Comparison of ENCODE assay signal across 9 mouse cellular contexts in the genomic region with DNA sequence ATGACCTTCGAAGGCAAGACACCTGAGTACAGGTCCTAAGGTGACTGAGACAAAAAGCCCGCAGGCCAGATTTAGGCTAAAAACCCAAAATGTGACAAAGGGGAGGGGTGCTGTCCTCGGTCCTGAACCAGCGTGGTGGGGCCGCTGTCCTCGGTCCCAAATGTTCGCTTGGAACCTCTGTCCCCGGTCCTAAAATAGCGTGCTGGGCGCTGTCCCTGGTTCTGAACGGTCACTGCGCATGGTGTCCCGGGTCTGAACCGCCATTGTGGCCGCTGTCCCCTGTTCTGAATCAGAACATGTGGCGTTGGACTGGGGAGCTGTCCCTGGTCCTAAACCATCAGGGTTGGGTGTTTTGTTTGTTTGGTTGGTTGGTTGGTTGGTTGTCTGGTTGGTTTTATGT.
DNase-seq lines count a peak whose midpoint lies in the region; ATAC-seq and TF ChIP-seq lines count a peak whose summit lies in the region.
"Had no signal": no experiment of that assay in that cellular context is flagged by ENCODE, and none has a peak within 500 bp of the region (broad histone marks: within the 10 kb centered on the region; RNA-seq: fewer than 3 reads in every experiment).

No protein-coding gene starts in this region.

- intact Hi-C loops in heart, postnatal 10 days (cut with DNase I) = no loop called here

- DNase-seq in spleen, postnatal 10 days (ENCODE audit: low spot score in 2 of 2) = peak; percentile 6 to 64
- no peak for DNase-seq in spleen, postnatal 36 days (ENCODE audit: low spot score in 2 of 2)
- peak; percentile 90 to 95 for DNase-seq in heart, postnatal 10 days
- peak; percentile 60 to 86 for DNase-seq in kidney, postnatal 36 days
- peak; percentile 97 for DNase-seq in lung, embryonic 14.5 days
- peak; percentile 19 to 21 for DNase-seq in right cerebral cortex, adult 2 months (ENCODE audit: low spot score in 2 of 2)

- H3K4me1 ChIP-seq in forebrain, embryonic 13.5 days = peaks cover 10% of the 10 kb centered on the region; the same call in 1 of the 2 replicates
- no peaks in the 10 kb centered on the region for H3K4me1 ChIP-seq in lung, embryonic 14.5 days (ENCODE audit: insufficient read depth)
- H3K4me1 ChIP-seq: midbrain, embryonic 12.5 days had no signal

- peaks cover 4% of the 10 kb centered on the region; the same call in 1 of the 2 replicates for H3K27me3 ChIP-seq in forebrain, embryonic 13.5 days
- no peaks in the 10 kb centered on the region for H3K27me3 ChIP-seq in lung, embryonic 14.5 days (ENCODE audit: insufficient read depth, low read length)

- no peak overlapping the region for H3K4me3 ChIP-seq in forebrain, embryonic 13.5 days
- no peak overlapping the region for H3K4me3 ChIP-seq in lung, embryonic 14.5 days (ENCODE audit: low read depth, low read length)
- H3K4me3 ChIP-seq: midbrain, embryonic 12.5 days had no signal

- peak; percentile 20; the same call in 1 of the 2 replicates for TF ChIP-seq CTCF in lung, embryonic 14.5 days (IDR thresholded peaks at IDR 0.05; ENCODE audit: low read depth)

- no peak overlapping the region for H3K4me2 ChIP-seq in forebrain, embryonic 13.5 days
- no peak overlapping the region for H3K4me2 ChIP-seq in lung, embryonic 14.5 days
- H3K4me2 ChIP-seq: midbrain, embryonic 12.5 days had no signal

- no peaks in the 10 kb centered on the region for H3K36me3 ChIP-seq in forebrain, embryonic 13.5 days (ENCODE audit: poor library complexity, severe bottlenecking)
- no peaks in the 10 kb centered on the region for H3K36me3 ChIP-seq in lung, embryonic 14.5 days (ENCODE audit: insufficient read depth)
- H3K36me3 ChIP-seq: midbrain, embryonic 12.5 days had no signal

- peak; percentile 45; the same call in 1 of the 2 replicates for ATAC-seq in forebrain, embryonic 13.5 days
- peak; percentile 99 for ATAC-seq in lung, embryonic 14.5 days (ENCODE audit: insufficient read depth)
- no peak for ATAC-seq in monocyte, adult 5-6 weeks (replicated peaks; ENCODE audit: insufficient number of reproducible peaks, low FRiP score, low TSS enrichment, poor library complexity, severe bottlenecking)

- H3K9me3 ChIP-seq in forebrain, embryonic 13.5 days (replicated peaks) = no peaks in the 10 kb centered on the region
- no peaks in the 10 kb centered on the region for H3K9me3 ChIP-seq in lung, embryonic 14.5 days (ENCODE audit: low read depth, low read length)
- H3K9me3 ChIP-seq: midbrain, embryonic 12.5 days had no signal

- 8% methylated on average over 16 of the region's 16 CpGs for WGBS in forebrain, embryonic 13.5 days
- 6% methylated on average over 16 of the region's 16 CpGs for WGBS in lung, embryonic 14.5 days

- no peak overlapping the region for H3K27ac ChIP-seq in forebrain, embryonic 13.5 days
- no peak overlapping the region for H3K27ac ChIP-seq in lung, embryonic 14.5 days (ENCODE audit: low read depth)
- H3K27ac ChIP-seq: midbrain, embryonic 12.5 days had no signal

- H3K9ac ChIP-seq in forebrain, embryonic 13.5 days = no peak overlapping the region
- no peak overlapping the region for H3K9ac ChIP-seq in lung, embryonic 14.5 days
- H3K9ac ChIP-seq: midbrain, embryonic 12.5 days had no signal

Comparison
In these comparisons a context has a peak if more than half of its experiments do, and no peak if none do; other contexts are left out.
1. DNase-seq: peak in spleen, postnatal 10 days (2 of 2), heart, postnatal 10 days (2 of 2), kidney, postnatal 36 days (2 of 2), lung, embryonic 14.5 days (single experiment) and right cerebral cortex, adult 2 months (2 of 2); none in spleen, postnatal 36 days (0 of 2).